Mouse (Mus musculus): ENCODE data around the gene Crim1. TPM values are rescaled to one million over a fixed set of nuclear protein-coding genes. Genes with fewer than 3 reads are reported as not detected.

Gene Crim1
- polyA plus RNA-seq, 1 experiment from 2014 or later = 8.4 TPM

DNA sequence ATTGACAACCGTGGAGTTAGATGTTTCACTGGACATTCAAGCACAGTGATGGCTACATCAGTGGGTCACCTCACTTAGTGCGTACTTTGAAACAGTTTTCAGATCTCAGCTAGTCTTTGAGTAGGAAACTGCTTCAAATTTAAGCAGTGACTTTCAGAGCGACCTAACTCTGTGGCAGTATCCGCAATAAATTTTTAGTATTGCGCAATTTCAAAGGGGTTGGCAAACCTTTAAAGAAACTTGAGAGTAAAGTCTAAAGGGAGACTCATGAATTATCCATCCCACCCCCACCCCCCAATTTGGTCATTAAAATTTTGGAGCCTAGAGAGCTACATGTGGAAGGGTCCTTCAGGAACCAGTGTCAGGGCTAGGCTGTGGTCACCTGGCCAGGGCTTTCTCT, 31.5 kb downstream of the Crim1 start:
- DNase-seq (ENCODE audit: low spot score) = no peak
- Histone ChIP-seq H3K4me2 (ENCODE audit: low read length) (no peak overlapping the region), H3K27ac (no peak overlapping the region), H3K9me3 (replicated peaks; ENCODE audit: low read length) (no peaks in the 10 kb centered on the region), H3K36me3 (ENCODE audit: insufficient read depth, low read length) (no peaks in the 10 kb centered on the region), H3K27me3 (ENCODE audit: insufficient read depth, low read length) (no peaks in the 10 kb centered on the region), H3K4me3 (replicated peaks; ENCODE audit: low read depth, low read length) (no peak overlapping the region), H3K4me1 (replicated peaks; ENCODE audit: insufficient read depth, low read length) (no peaks in the 10 kb centered on the region), H3K9ac (ENCODE audit: low read depth, low read length) (no peak overlapping the region)
- ATAC-seq (replicated peaks; ENCODE audit: low FRiP score, low read depth) = no peak
- WGBS = 81% methylated on average over 5 of the region's 5 CpGs
- no peak for TF ChIP-seq CTCF (IDR thresholded peaks at IDR 0.05; ENCODE audit: low read depth)

DNA sequence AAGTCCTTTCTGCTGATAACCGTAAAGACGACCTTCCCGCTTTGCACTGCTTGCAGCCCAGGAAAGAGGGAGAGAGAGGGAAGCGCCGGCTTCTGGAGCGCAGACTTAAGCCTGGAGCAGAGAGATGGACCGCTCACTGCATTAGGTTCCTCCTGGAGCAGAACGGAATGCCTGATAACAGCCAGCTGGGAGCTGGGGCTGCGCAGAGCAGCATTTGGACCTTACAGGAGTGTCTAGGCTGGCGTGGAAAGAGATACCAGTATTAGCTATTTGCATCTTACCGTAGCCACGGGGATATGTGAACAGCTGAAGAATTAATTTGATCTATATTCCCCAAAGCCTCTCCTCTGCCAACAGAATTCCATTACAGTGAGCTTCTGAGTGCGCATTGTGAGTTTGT, 32.7 kb downstream of the Crim1 start:
- Histone ChIP-seq H3K9ac (ENCODE audit: low read depth, low read length) (no peak overlapping the region), H3K27me3 (ENCODE audit: insufficient read depth, low read length) (no peaks in the 10 kb centered on the region), H3K27ac (no peak overlapping the region), H3K9me3 (replicated peaks; ENCODE audit: low read length) (no peaks in the 10 kb centered on the region), H3K36me3 (ENCODE audit: insufficient read depth, low read length) (no peaks in the 10 kb centered on the region), H3K4me1 (replicated peaks; ENCODE audit: insufficient read depth, low read length) (no peaks in the 10 kb centered on the region), H3K4me3 (replicated peaks; ENCODE audit: low read depth, low read length) (no peak overlapping the region), H3K4me2 (ENCODE audit: low read length) (no peak overlapping the region)
- ATAC-seq (replicated peaks; ENCODE audit: low FRiP score, low read depth) (no peak), DNase-seq (ENCODE audit: low spot score) (no peak)
- 71% methylated on average over 13 of the region's 13 CpGs for WGBS
- no peak for TF ChIP-seq CTCF (IDR thresholded peaks at IDR 0.05; ENCODE audit: low read depth)

GRCm38 (mm10) chr17:78233873-78234272, 33.8 kb downstream of the Crim1 start:
- 79% methylated on average over 6 of the region's 6 CpGs for WGBS
- H3K4me3 ChIP-seq (replicated peaks; ENCODE audit: low read depth, low read length) = no peak overlapping the region
- ATAC-seq (replicated peaks; ENCODE audit: low FRiP score, low read depth) = no peak
- no peaks in the 10 kb centered on the region for H3K36me3 ChIP-seq (ENCODE audit: insufficient read depth, low read length)
- no peak for DNase-seq (ENCODE audit: low spot score)
- no peaks in the 10 kb centered on the region for H3K27me3 ChIP-seq (ENCODE audit: insufficient read depth, low read length)
- H3K4me2 ChIP-seq (ENCODE audit: low read length) = no peak overlapping the region
- no peaks in the 10 kb centered on the region for H3K4me1 ChIP-seq (replicated peaks; ENCODE audit: insufficient read depth, low read length)
- no peak overlapping the region for H3K9ac ChIP-seq (ENCODE audit: low read depth, low read length)
- no peak for TF ChIP-seq CTCF (IDR thresholded peaks at IDR 0.05; ENCODE audit: low read depth)
- H3K27ac ChIP-seq = no peak overlapping the region
- no peaks in the 10 kb centered on the region for H3K9me3 ChIP-seq (replicated peaks; ENCODE audit: low read length)

GRCm38 (mm10) chr17:78236126-78236525, 36.1 kb downstream of the Crim1 start:
- Histone ChIP-seq H3K36me3 (ENCODE audit: insufficient read depth, low read length) (0 out of 2 replicates have a peak, but pooled peaks cover 3% of the 10 kb centered on the region), H3K4me2 (ENCODE audit: low read length) (no peak overlapping the region), H3K27me3 (ENCODE audit: insufficient read depth, low read length) (no peaks in the 10 kb centered on the region), H3K27ac (no peak overlapping the region), H3K9ac (ENCODE audit: low read depth, low read length) (no peak overlapping the region), H3K4me3 (replicated peaks; ENCODE audit: low read depth, low read length) (no peak overlapping the region), H3K9me3 (replicated peaks; ENCODE audit: low read length) (no peaks in the 10 kb centered on the region), H3K4me1 (replicated peaks; ENCODE audit: insufficient read depth, low read length) (no peaks in the 10 kb centered on the region)
- WGBS = 93% methylated on average over 12 of the region's 12 CpGs
- no peak for ATAC-seq (replicated peaks; ENCODE audit: low FRiP score, low read depth)
- no peak for TF ChIP-seq CTCF (IDR thresholded peaks at IDR 0.05; ENCODE audit: low read depth)
- DNase-seq (ENCODE audit: low spot score) = no peak

DNA sequence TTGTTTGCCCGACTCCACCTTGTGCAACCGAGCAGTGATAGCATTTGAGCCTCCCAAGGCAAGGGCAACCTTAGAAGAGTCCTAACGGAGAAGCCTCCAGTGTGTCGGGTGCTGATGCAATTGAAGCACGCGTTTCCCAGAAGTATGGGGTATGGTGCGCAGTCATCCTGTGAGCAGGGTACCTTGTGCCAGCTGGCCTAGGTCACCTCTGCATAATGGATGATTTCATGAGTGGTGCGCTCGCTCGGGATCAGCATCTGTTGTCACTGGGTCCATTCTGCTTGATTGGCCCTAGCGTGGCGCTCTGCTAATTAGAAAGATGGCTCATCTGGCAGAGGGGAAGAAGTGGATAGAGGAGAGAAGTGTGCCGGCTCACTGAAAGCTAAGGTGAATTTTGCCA, 37.9 kb downstream of the Crim1 start:
- TF ChIP-seq CTCF (IDR thresholded peaks at IDR 0.05; ENCODE audit: low read depth) = no peak
- 93% methylated on average over 13 of the region's 13 CpGs for WGBS
- Histone ChIP-seq H3K27me3 (ENCODE audit: insufficient read depth, low read length) (no peaks in the 10 kb centered on the region), H3K4me3 (replicated peaks; ENCODE audit: low read depth, low read length) (no peak overlapping the region), H3K9ac (ENCODE audit: low read depth, low read length) (no peak overlapping the region), H3K9me3 (replicated peaks; ENCODE audit: low read length) (no peaks in the 10 kb centered on the region), H3K27ac (no peak overlapping the region), H3K4me2 (ENCODE audit: low read length) (no peak overlapping the region), H3K36me3 (ENCODE audit: insufficient read depth, low read length) (0 out of 2 replicates have a peak, but pooled peaks cover 3% of the 10 kb centered on the region), H3K4me1 (replicated peaks; ENCODE audit: insufficient read depth, low read length) (no peaks in the 10 kb centered on the region)
- DNase-seq (ENCODE audit: low spot score) = no peak
- no peak for ATAC-seq (replicated peaks; ENCODE audit: low FRiP score, low read depth)

- no peak for TF ChIP-seq CTCF (IDR thresholded peaks at IDR 0.05; ENCODE audit: low read depth)
- Histone ChIP-seq H3K27me3 (ENCODE audit: insufficient read depth, low read length) (no peaks in the 10 kb centered on the region), H3K36me3 (ENCODE audit: insufficient read depth, low read length) (0 out of 2 replicates have a peak, but pooled peaks cover 3% of the 10 kb centered on the region), H3K27ac (no peak overlapping the region), H3K9ac (ENCODE audit: low read depth, low read length) (no peak overlapping the region), H3K9me3 (replicated peaks; ENCODE audit: low read length) (no peaks in the 10 kb centered on the region), H3K4me2 (ENCODE audit: low read length) (no peak overlapping the region), H3K4me1 (replicated peaks; ENCODE audit: insufficient read depth, low read length) (no peaks in the 10 kb centered on the region), H3K4me3 (replicated peaks; ENCODE audit: low read depth, low read length) (no peak overlapping the region)
- WGBS = 90% methylated on average over 4 of the region's 4 CpGs
- DNase-seq (ENCODE audit: low spot score) (no peak), ATAC-seq (replicated peaks; ENCODE audit: low FRiP score, low read depth) (no peak)
Measured at GRCm38 (mm10) chr17:78240161-78240560, 40.1 kb downstream of the Crim1 start.

DNA sequence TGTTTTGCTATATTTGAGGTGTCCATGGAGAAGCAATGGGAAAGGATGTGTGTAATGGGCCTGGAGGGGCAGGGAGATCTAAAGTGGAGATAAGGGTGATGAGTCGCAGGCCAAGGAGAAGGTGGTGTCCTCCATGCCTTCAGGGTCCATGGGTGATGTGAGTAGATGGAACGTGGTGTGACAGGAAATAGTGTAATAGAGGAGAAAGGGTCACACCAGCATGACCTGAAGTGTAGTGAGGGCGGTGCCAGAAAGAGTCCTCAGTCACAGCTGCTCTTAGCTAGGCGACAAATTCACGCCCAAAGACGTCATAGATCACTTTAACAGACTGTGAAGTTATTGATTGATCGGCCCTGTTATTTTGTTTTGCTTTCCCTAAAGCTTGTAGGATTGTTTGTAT, 41.2 kb downstream of the Crim1 start:
- DNase-seq (ENCODE audit: low spot score) (no peak), ATAC-seq (replicated peaks; ENCODE audit: low FRiP score, low read depth) (no peak)
- Histone ChIP-seq H3K27ac (no peak overlapping the region), H3K9ac (ENCODE audit: low read depth, low read length) (no peak overlapping the region), H3K4me1 (replicated peaks; ENCODE audit: insufficient read depth, low read length) (peaks cover 4% of the 10 kb centered on the region; the same call in 1 of the 2 replicates), H3K4me2 (ENCODE audit: low read length) (no peak overlapping the region), H3K9me3 (replicated peaks; ENCODE audit: low read length) (no peaks in the 10 kb centered on the region), H3K36me3 (ENCODE audit: insufficient read depth, low read length) (0 out of 2 replicates have a peak, but pooled peaks cover 3% of the 10 kb centered on the region), H3K4me3 (replicated peaks; ENCODE audit: low read depth, low read length) (no peak overlapping the region), H3K27me3 (ENCODE audit: insufficient read depth, low read length) (no peaks in the 10 kb centered on the region)
- TF ChIP-seq CTCF (IDR thresholded peaks at IDR 0.05; ENCODE audit: low read depth) = no peak
- 37% methylated on average over 7 of the region's 7 CpGs for WGBS

Measured in kidney, postnatal 0 days (tissue).